Mouse (Mus musculus): ENCODE measurements around the gene 4931406P16Rik.
"Not testable (repeated sequence)": the region's sequence is repeated elsewhere in the genome, so short reads cannot be mapped to it uniquely, and the experiment has no call there.

4931406P16Rik gene

DNA sequence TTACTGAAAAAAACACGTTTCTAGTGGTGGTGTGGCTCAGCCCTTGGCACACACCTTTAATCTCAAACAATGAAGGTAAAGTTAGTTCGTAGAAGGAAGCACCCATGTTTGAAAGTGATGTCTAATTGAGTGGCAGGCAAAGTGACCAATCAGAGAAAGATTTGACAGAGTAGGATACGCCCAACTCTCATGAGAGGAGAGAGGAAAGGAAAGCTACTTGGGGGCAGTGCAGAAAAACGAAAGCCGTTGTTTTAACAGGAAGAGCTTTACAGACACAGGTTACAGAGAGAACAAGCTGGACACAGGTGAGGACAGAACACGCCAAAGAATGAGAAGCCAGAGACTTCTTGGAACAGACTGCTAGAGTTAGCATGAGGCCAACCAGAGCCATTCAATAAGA lies 107.0 kb downstream of the 4931406P16Rik start:
- DNase-seq, result no peak

DNA sequence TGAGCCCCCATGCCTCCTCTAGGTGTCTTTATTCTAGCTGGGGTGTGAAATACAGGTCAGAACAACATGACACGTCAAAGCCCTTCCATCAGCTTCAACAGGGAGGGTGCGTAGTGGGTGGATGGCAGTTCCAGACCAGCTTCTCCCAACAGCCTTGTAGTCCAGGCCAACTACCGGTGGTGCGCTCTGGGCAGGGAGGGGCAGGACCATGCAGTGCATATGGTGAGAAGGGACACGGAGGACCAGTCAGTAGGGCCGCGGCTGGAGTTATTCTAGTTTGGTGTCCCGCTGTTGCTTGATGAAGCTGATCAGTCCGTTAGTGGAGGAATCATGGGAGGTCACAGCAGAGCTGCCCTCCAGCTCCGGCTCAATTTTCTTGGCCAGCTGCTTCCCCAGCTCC lies 111.2 kb downstream of the 4931406P16Rik start:
- DNase-seq, result not testable (repeated sequence)

DNA sequence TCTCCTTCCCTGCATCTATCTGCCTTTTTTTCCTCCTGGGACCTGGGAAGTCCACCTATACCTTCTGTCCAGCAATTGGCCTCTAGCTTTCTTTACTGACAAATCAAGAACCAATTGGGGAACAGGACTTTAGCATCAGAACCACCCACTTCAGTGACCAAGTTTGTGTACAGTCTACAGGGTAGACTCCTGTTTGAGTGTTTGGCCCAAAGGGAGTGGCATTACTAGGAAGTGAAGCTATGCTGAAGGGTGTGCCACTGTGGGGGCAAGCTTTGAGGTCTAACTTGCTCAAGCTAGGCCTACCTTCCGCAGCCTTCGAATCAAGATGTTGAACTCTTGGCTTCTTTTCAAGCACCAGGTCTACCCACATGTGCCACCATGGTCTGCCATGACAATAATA lies 112.5 kb downstream of the 4931406P16Rik start:
- no peak for DNase-seq

DNA sequence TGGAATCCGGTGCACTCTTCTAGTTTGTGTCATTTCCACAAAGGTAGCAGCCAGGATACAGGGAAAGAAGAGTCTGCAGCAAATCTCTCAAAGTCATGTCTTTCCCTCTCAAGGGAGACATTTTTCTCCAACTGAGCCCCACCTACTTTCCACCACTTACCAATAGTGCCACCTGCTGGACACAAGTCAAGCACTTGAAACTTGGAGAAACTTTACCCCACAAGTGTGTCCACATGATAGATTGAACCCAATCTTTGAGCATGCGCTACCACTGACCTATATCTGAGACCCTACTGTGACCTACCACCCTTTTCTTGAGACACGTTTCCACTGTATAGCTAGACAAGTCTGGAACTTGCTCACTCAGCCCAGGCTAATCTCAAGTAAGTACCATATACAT lies 115.0 kb downstream of the 4931406P16Rik start:
- peak in 1 of 2 experiments; percentile 47 for DNase-seq

DNA sequence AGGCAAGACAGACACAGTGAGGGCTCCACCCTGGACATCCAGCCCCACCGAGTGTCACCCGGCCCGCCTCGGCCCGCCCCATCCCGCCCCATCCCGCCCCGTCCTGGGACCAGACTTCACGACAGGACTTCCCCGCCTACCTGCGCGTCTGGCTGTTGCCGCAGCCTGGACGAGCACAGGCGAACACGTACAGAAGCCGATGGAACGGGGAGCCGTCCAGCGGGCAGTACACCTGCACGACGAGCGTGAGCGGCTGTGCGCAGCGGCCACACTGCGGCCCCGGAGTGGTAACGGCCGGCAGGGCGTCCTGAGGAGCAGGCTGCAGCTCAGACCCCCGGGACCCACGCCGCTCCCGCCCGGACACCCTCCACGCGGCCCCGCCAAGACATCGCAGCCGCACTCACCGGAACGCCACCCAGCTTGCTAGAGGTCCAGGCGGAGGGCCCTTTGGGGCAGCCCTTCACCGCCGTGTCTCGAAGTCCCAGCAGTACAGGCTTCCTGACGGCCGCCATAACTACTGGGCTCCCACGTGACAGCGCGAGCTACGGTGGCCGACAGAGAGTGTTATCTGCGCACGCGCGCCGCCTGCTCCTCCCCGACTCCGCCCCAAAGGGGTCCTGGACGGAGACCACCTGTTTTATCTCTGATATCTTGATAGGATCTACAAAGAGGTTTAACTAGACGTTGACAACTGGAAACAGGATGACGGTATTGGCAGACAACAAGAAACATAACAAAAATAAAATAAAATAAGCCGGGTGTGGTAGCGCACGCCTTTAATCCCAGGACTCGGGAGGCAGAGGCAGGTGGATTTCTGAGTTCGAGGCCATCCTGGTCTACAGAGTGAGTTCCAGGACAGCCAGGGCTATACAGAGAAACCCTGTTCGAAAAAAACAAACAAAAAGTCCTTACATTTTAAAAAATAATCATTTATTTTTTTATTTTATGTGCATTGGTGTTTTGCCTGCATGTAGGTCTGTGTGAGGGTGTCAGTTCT lies 116.9 kb downstream of the 4931406P16Rik start, which contains the start of gene Pdcd2l:
Pdcd2l (minus strand) TSS at position 530 of the 997 bp plus-strand sequence.
- DNase-seq, result peak; percentile 96 to 97

DNA sequence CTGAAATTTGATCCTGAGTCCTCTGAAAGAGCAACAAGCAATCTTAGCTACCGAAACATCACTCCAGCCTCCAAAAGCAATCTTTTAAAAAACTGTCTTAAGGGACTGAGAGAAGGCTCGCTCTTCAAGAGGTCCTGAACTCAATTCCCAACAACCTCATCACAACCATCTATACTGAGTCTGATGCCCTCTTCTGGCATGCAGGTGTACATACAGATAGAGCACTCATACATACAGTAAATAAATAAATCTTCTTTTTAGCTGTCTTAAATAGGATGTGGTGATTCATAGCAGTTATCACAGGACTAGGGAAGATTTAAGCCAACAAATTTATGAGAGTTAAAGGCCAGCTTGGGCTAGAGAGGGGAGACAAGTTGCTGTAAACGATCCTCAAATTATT lies 117.7 kb downstream of the 4931406P16Rik start:
- no peak for DNase-seq

DNA sequence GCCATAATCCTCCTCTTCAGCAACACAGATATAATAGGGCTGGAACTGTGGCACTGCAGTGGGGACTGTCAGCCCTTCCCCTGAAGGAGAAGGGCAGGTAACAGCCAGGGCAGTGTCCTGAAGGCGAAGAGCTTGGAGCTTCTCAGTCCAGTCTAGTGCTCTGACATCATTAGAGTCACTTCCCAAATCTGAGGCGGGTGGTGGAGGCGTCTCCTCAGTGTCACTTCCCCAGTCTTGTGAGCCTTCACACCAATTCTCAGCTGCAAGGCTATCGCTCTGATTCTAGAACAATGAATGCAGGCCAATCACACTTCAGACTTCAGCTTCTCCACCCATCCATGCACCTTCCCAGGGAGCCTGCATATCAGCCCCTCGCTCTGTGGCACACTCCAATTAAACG lies 120.5 kb downstream of the 4931406P16Rik start:
- DNase-seq, result no peak

DNA sequence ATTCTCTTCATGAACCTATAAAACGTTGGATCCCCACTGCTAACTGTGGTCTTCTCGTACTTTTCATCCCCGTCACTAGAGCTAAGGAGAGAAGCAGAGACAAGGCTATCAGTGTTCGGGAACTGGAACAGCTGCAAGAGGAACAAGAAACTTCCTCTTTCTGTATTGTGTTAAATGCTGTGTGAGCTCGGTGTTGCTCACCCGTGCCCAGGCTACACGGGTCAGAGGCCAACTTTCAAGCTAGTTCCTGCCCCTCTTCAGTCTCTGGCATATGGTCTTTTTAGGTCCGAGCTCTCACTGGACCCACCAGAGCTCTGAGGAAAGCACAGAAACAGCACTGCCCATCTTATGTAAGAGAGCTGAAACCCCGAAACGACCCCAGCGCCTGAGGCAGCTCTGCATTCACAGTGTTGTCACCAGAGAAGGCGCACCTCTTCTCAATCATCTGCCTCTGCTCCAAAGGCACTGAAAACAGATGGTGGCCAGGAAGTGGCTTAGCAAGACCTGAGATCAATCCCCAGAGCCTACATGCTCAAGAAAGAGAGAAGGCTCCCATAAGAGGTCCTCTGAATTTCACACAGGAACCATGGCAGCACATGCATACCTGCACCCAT lies 123.9 kb downstream of the 4931406P16Rik start:
- no peak for DNase-seq
